Mouse (Mus musculus) frontal cortex, adult 2 months (tissue): ENCODE measurements around the gene Nmt2. TPM values are rescaled to one million over a fixed set of nuclear protein-coding genes. Genes with fewer than 3 reads are reported as not detected.

ENCODE experiments used
- DNase-seq, 2 experiments: peaks; one replicate each; pipeline ENCODE4 v3.0.0; 2022; ENCODE audit warnings: low spot score in 1 of 2; ENCODE audit errors: extremely low spot score in 1 of 2
- polyA plus RNA-seq: library from polyadenylated mRNA; depleted of rRNA; stranded (reverse); fragments of >200 nt; gene quantifications from 2 replicates; pipeline ENCODE4 v1.2.3, GENCODE M21; 2012; rRNA removed

Nmt2 gene
- polyA plus RNA-seq, 1 experiment = 65.1 TPM

- no peak for DNase-seq
Observed at GRCm38 (mm10) chr2:3324381-3325130, 40.5 kb downstream of the Nmt2 start.

DNA sequence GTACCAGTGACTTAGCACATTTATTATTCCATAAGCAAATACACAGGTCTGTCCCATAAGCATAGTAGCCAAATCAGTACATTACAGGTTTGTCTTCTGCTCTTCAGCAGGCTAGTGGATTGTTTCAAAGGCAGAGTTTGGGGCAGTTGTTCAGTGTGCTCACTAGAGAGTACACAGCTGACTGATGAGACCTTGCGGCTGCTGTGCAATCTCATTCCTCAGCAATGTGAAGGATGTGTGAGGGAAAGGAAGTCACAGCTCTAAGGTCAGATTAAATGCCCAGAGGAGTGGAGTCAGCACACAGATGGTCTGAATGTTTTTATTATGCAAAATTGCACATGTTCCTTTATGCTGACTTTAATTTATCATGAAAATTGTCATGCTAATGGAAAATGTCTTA lies 42.5 kb downstream of the Nmt2 start:
- no peak for DNase-seq

DNA sequence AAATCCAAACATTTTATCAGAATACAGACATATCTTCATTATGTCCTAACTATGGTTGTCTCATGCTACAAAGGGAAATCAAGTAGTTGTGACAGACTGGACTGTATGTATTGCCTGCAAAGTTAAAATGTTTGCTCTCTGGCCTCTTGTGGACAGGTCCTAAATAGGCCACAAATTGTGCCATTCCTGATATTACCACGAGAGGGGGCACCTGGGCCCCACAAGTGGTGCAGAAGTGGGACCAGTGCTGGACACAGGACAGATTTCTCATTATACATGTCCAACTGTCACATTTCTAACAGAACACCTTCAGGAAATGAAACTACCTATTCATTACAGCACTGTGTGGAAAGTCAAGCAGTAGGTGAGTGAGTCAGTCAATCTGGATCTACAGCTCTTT lies 43.3 kb downstream of the Nmt2 start:
- DNase-seq = peak in 1 of 2 experiments; percentile 59

DNA sequence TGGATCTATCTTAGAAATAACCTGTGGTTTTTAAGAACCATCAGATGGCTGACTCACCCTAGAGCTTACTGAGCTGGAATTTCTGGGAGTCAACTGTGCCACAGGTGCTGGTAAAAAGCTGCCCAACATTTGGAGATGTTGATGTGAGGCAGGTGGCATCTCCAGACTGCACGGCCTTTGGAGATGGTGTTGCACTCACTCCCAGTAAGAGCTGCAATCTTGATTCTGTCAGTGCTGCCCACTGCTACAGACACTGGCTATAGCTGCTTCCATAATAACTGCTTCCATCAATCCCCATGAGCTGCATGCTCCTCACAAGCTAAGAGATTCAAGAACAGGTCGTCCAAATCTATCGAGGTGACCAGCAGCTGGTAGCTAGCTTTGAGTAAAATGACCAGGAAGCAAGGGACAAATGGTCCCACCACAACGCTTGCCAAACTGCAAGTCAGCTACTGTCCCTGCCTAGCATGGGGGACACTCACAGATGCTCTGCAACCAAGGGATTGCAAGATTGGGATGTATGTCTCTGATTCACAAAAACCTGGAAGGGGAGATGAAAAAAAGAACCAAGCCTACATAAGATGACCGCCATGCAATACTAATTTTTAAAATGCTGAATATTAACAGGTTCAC lies 47.2 kb downstream of the Nmt2 start:
- no peak for DNase-seq

DNA sequence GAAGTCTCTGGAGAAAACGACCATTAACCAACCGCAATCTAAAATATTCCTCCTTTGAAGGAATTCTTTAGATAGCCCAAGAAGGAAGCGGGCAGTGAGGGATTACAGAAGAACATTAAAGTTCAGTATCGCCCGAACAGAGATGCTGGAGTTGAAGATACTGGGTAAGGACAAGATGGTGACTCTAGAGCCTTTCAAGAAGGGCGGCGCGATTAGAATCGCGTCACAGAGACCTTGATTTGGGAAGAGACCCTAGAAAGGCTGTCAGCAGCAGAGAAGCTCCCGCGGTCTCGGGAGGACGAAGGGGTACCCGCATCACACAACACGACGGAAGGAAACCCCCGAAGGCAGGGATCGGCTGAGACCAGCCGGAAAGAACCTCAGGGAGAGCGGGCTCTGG lies 48.0 kb downstream of the Nmt2 start:
- DNase-seq = no peak

GRCm38 (mm10) chr2:3332484-3333242 lies 48.7 kb downstream of the Nmt2 start, which contains the start of gene Rpp38:
TSS of gene Rpp38 (minus strand) at chr2:3332643.
- DNase-seq = peak; percentile 99 to 100

DNA sequence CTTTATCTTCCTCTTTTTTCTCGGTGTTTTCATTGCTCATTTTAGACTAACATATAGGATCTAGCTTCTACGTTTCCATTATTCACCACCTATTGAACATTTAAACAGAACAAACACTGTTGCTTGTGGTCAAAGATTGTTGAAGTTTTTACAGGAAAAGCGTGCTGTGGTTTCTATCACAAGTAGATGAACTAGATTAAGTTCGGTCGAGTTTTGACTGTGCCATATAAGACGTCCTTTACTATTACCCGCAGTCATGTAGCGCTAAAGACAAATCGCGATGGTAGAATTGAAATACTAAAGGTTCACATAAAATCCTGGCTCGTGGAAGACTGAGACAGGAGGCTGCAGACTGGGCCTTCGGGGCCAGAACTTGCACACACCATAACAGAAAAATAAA lies 49.7 kb downstream of the Nmt2 start:
- DNase-seq = no peak

GRCm38 (mm10) chr2:3335611-3336301 lies 51.7 kb downstream of the Nmt2 start, which contains the start of gene Acbd7:
TSS of gene Acbd7 (plus strand) at chr2:3336168.
- DNase-seq = peak; percentile 28 to 78

DNA sequence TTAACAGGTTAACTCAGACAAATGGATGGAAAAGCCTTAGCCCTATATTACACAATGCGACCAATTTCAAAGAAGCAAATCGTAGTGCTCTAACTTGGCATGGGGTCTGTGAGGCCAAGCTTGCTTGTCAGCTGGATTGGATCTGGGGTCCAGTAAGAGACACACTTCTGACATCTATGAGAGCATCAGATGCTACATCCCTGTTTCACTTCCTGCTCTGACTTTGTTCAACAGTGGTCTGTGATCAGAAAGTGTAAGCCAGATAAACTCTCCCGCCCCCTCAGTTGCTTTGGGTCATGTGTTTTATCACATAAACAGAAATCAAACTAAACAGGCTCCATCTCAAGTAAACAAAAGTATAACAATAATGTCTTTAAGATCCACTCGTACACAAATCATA lies 64.4 kb downstream of the Nmt2 start:
- no peak for DNase-seq

GRCm38 (mm10) chr2:3348919-3349318 lies 64.9 kb downstream of the Nmt2 start:
- DNase-seq = peak in 1 of 2 experiments; percentile 73

- DNase-seq = no peak
Observed at GRCm38 (mm10) chr2:3353160-3353559, 69.1 kb downstream of the Nmt2 start.

- no peak for DNase-seq
Observed at GRCm38 (mm10) chr2:3355793-3356192, 71.8 kb downstream of the Nmt2 start.

DNA sequence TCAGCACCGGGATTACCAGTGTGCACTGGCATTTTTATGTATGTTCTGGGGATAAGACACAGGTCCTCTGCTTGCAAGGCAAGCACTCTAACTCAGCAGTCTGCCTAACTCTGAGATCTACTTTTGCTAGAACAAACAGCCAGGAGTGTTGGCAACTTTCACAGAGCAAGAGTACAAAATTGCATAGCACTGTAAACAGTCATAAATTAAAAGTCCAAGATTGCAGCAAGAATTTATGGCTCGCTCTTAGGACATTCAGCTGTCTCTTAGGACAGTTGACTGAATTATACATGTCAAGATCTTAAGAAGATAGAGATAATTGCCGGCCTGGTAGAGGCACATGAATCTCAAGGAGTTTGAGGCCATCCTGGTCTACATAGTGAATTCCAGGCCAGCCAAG lies 72.3 kb downstream of the Nmt2 start:
- DNase-seq = no peak

- no peak for DNase-seq
Observed at GRCm38 (mm10) chr2:3357887-3358286, 73.9 kb downstream of the Nmt2 start.

DNA sequence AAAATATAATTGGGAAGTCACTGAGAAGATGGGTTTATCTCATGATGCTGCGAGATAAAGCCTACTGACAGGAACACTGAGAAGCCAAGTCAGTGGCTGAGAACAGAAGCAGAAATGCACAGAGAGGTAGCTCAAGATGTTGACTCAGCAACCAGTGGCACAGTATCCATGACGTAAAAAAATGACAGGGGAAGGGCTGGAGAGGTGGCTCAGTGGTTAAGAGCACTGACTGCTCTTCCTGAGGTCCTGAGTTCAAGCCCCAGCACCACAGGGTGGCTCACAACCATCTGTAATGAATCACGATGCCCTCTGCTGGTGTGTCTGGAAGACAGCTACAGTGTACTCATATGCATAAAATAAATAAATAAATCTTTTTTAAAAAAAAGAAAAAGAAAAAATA lies 77.1 kb downstream of the Nmt2 start:
- DNase-seq = no peak

- no peak for DNase-seq
Observed at GRCm38 (mm10) chr2:3365127-3365526, 81.1 kb downstream of the Nmt2 start.

Other genes starting within 250 kb of the Nmt2 start
- 45.9 and 52.3 TPM in 2 replicates for gene Fam171a1, start 170.0 kb upstream of the Nmt2 start, polyA plus RNA-seq
- gene Rpp38, start 48.4 kb downstream of the Nmt2 start, polyA plus RNA-seq = 11.4 and 13.5 TPM in 2 replicates
- gene Acbd7, start 52.0 kb downstream of the Nmt2 start, polyA plus RNA-seq = 5.3 and 6.1 TPM in 2 replicates
- not detected in 2 replicates for gene Olah, start 113.0 kb downstream of the Nmt2 start, polyA plus RNA-seq
- gene Meig1, start 138.4 kb downstream of the Nmt2 start, polyA plus RNA-seq = 3.0 and 3.6 TPM in 2 replicates
- 10.9 and 11.9 TPM in 2 replicates for gene Dclre1c, start 139.9 kb downstream of the Nmt2 start, polyA plus RNA-seq
- gene Suv39h2, start 190.8 kb downstream of the Nmt2 start, polyA plus RNA-seq = 2.6 and 2.7 TPM in 2 replicates
- 3.1 and 3.2 TPM in 2 replicates for gene Gm45902, start 228.6 kb downstream of the Nmt2 start, polyA plus RNA-seq
- 53.4 and 53.6 TPM in 2 replicates for gene Hspa14, start 228.6 kb downstream of the Nmt2 start, polyA plus RNA-seq
- gene Cdnf, start 228.8 kb downstream of the Nmt2 start, polyA plus RNA-seq = 1.0 and 1.4 TPM in 2 replicates